ENCODE assay signal across 9 mouse cellular contexts in the genomic region with DNA sequence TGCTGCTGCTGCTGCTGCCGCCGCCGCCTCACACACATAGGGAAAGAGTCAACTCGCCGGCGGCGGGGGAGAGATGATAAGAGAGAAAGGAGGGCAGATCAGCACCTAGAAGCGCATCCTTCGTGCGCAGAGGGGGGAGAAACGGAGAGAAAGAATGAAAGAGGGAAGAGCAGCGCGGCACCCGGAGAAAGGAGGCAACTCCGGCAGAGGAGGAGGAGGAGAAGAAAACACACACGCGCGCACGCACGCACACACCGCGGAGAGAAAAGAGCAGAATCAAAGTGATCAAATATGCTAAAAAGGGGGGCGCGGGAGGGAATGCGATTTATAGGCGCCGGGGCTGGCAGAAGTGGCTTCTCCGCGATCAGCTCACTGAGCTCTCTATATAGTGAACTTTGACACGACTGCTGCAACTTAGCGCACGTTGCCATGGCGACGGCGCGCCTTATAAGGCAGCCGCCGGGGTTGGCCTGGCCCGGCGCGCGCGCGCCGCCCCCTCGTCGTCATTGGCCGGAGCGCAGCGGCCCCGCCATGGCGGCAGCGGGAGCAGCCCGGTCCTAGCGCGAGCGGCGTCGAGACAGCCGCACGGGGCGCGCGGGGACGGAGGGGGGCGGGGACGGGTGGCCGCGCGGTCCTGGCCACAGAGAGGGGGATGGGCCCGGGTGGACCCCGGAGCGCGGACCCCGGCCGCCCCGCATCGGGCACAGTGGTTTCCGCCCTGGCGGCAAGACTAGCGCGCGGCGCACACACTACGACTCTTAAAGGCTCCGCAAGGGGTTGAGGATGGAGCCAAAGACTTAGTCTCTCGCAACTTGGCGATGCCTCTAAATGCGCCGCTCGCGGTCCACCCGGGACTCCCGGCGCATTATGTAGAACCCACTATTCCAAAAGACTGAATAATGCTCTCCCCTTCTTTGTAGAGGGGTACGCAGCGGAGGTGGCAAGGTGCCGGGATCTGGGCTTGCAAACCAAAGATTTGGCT. TPM values are rescaled to one million over a fixed set of nuclear protein-coding genes. Genes with fewer than 3 reads are reported as not detected.
DNase-seq lines count a peak whose midpoint lies in the region; ATAC-seq and TF ChIP-seq lines count a peak whose summit lies in the region.
"Had no signal": no experiment of that assay in that cellular context is flagged by ENCODE, and none has a peak within 500 bp of the region (broad histone marks: within the 10 kb centered on the region; RNA-seq: fewer than 3 reads in every experiment).

No protein-coding gene starts in this region.

- no peak for DNase-seq in thymus, adult 2 months
- no peak for DNase-seq in thymus, adult 18-20 months
- DNase-seq in embryo, embryonic 9.5 days (ENCODE audit: extremely low spot score), result peak; percentile 93
- DNase-seq in gastrocnemius, postnatal 4 days (ENCODE audit: low spot score in 2 of 2), result peak; percentile 90 to 91
- DNase-seq in left cerebral cortex, postnatal 25 days (ENCODE audit: low spot score in 2 of 2), result peak; percentile 80 to 89
- DNase-seq in midbrain, embryonic 10.5 days (ENCODE audit: low spot score), result peak; percentile 95

- H3K9me3 ChIP-seq in intestine, embryonic 16.5 days (ENCODE audit: control insufficient read depth, low read length), result no peaks in the 10 kb centered on the region
- no peaks in the 10 kb centered on the region for H3K9me3 ChIP-seq in midbrain, embryonic 10.5 days (replicated peaks)

- peak overlapping the region; percentile 96 for H3K9ac ChIP-seq in intestine, embryonic 16.5 days (ENCODE audit: low read depth, low read length)

- H3K4me2 ChIP-seq in intestine, embryonic 16.5 days (ENCODE audit: low read depth, low read length), result peak overlapping the region; percentile 87

- no peaks in the 10 kb centered on the region; the same call in 1 of the 2 replicates for H3K4me1 ChIP-seq in thymus, adult 2 months (replicated peaks; ENCODE audit: control insufficient read depth, insufficient read depth, low read length)
- H3K4me1 ChIP-seq in intestine, embryonic 16.5 days (ENCODE audit: control insufficient read depth, insufficient read depth, low read length), result peaks cover 20% of the 10 kb centered on the region
- peaks cover 44% of the 10 kb centered on the region for H3K4me1 ChIP-seq in midbrain, embryonic 10.5 days
- H3K4me1 ChIP-seq in small intestine, adult 2 months (ENCODE audit: control insufficient read depth, insufficient read depth, insufficient read length, low read length), result peaks cover 4% of the 10 kb centered on the region

- WGBS in thymus, adult 2 months, result 2% methylated on average over 98 of the region's 98 CpGs
- WGBS in intestine, embryonic 16.5 days, result under 1% methylated on average over 97 of the region's 98 CpGs
- under 1% methylated on average over 98 of the region's 98 CpGs for WGBS in midbrain, embryonic 10.5 days
- under 1% methylated on average over 94 of the region's 98 CpGs for WGBS in small intestine, adult 2 months

- ATAC-seq in intestine, embryonic 16.5 days, result peak; percentile 86

- no peak for TF ChIP-seq CTCF in thymus, adult 2 months (IDR thresholded peaks at IDR 0.05; ENCODE audit: borderline replicate concordance, control insufficient read depth, extremely low read depth, insufficient read depth, low read length, poor library complexity)
- no peak for TF ChIP-seq CTCF in small intestine, adult 2 months (IDR thresholded peaks at IDR 0.05; ENCODE audit: extremely low read depth, insufficient read length, insufficient replicate concordance, low read depth, low read length)

- H3K27me3 ChIP-seq in thymus, adult 2 months (ENCODE audit: control insufficient read depth, insufficient read depth, low read length), result peaks cover 11% of the 10 kb centered on the region
- H3K27me3 ChIP-seq in intestine, embryonic 16.5 days (replicated peaks; ENCODE audit: control insufficient read depth, insufficient read depth, low read length), result 0 out of 2 replicates have a peak, but pooled peaks cover 2% of the 10 kb centered on the region
- H3K27me3 ChIP-seq in midbrain, embryonic 10.5 days (ENCODE audit: low read depth, poor library complexity, severe bottlenecking), result peaks cover 82% of the 10 kb centered on the region
- peaks cover 17% of the 10 kb centered on the region for H3K27me3 ChIP-seq in small intestine, adult 2 months (ENCODE audit: control insufficient read depth, insufficient read depth, low read length)
- H3K27me3 ChIP-seq: CH12.LX had no signal

- H3K36me3 ChIP-seq in thymus, adult 2 months (ENCODE audit: control insufficient read depth, insufficient read depth, low read length), result no peaks in the 10 kb centered on the region
- no peaks in the 10 kb centered on the region for H3K36me3 ChIP-seq in intestine, embryonic 16.5 days (ENCODE audit: control insufficient read depth, insufficient read depth, low read length)
- peaks cover 36% of the 10 kb centered on the region for H3K36me3 ChIP-seq in midbrain, embryonic 10.5 days
- peaks cover 3% of the 10 kb centered on the region for H3K36me3 ChIP-seq in small intestine, adult 2 months (ENCODE audit: control insufficient read depth, insufficient read depth, low read length)

- intact Hi-C loops in left cerebral cortex, postnatal 25 days (cut with DNase I), result loop anchor here (5.0 to 10.0 kb wide), 5 partner anchors 34 to 1783 kb away; no protein-coding TSS in a partner anchor

- no peak for TF ChIP-seq POLR2A in thymus, adult 2 months (IDR thresholded peaks at IDR 0.05; ENCODE audit: control insufficient read depth, extremely low read depth, insufficient read depth, low read length, poor library complexity)
- TF ChIP-seq POLR2A in small intestine, adult 2 months (IDR thresholded peaks at IDR 0.05; ENCODE audit: low read depth, low read length), result peak; percentile 81

- H3K27ac ChIP-seq in thymus, adult 2 months (ENCODE audit: control insufficient read depth, insufficient read depth, low read length), result no peak overlapping the region
- H3K27ac ChIP-seq in intestine, embryonic 16.5 days (ENCODE audit: low read length), result peak overlapping the region; percentile 100
- peak overlapping the region; percentile 99 for H3K27ac ChIP-seq in midbrain, embryonic 10.5 days (replicated peaks)
- H3K27ac ChIP-seq in small intestine, adult 2 months (ENCODE audit: insufficient read depth, low read depth, low read length), result peak overlapping the region; percentile 98

- H3K4me3 ChIP-seq in thymus, adult 2 months (ENCODE audit: control insufficient read depth, insufficient read depth, low read length), result peak overlapping the region; percentile 25; the same call in 1 of the 2 replicates
- peak overlapping the region; percentile 79 for H3K4me3 ChIP-seq in intestine, embryonic 16.5 days (ENCODE audit: low read length)
- peak overlapping the region; percentile 89 for H3K4me3 ChIP-seq in midbrain, embryonic 10.5 days
- peak overlapping the region; percentile 79 for H3K4me3 ChIP-seq in small intestine, adult 2 months (ENCODE audit: low read depth, low read length)

RNA-seq across cellular contexts. Expression of a gene that starts 4.9 kb away (rescaled TPM):
- 12.8 and 14.7 TPM in 2 replicates for polyA plus RNA-seq in thymus, adult 2 months (2012; rRNA removed)
- total RNA-seq in gastrocnemius, postnatal 4 days (2021), result 10 to 100 TPM; 42.6 to 52.1 TPM
- polyA plus RNA-seq in intestine, embryonic 16.5 days (2015; fragmentation: Nextera tagmentation; extraction: Ambion mirVana), result 22.2 and 24.6 TPM in 2 replicates
- total RNA-seq in left cerebral cortex, postnatal 25 days (2021), result 10 to 100 TPM; 34.2 to 38.4 TPM
- 86.8 and 89.2 TPM in 2 replicates for polyA plus RNA-seq in midbrain, embryonic 10.5 days (2016; fragmentation: Nextera tagmentation; extraction: Ambion mirVana)
- polyA plus RNA-seq in small intestine, adult 2 months (2012; rRNA removed), result 21.9 and 35.0 TPM in 2 replicates
- total RNA-seq: CH12.LX had no signal

Comparison
In these comparisons a context has a peak if more than half of its experiments do, and no peak if none do; other contexts are left out.
1. DNase-seq: peak in embryo, embryonic 9.5 days (single experiment), gastrocnemius, postnatal 4 days (2 of 2), left cerebral cortex, postnatal 25 days (2 of 2) and midbrain, embryonic 10.5 days (single experiment); none in thymus, adult 2 months (single experiment) and thymus, adult 18-20 months (0 of 2).
2. H3K4me3 ChIP-seq: peak in every context shown above with its lines; median percentile 89 in midbrain, embryonic 10.5 days; 79 in intestine, embryonic 16.5 days; 79 in small intestine, adult 2 months; 25 in thymus, adult 2 months.